Mouse (Mus musculus) gastrocnemius, postnatal 4 days (tissue): Measurements from ENCODE around the gene Chkb. TPM values are rescaled to one million over a fixed set of nuclear protein-coding genes. Genes with fewer than 3 reads are reported as not detected.

Experiments used
- DNase-seq, 2 experiments: peaks; one replicate each; pipeline ENCODE4 v3.0.0; 2021 to 2022; ENCODE audit warnings: low spot score in 2 of 2, mixed read lengths in 2 of 2
- long read RNA-seq, 2 experiments: library from polyadenylated mRNA; stranded (forward); transcript quantifications; one replicate each; pipeline ENCODE4 v2.0.0; 2021
- total RNA-seq, 2 experiments: library from RNA; stranded (reverse); gene quantifications; 2 replicates each; pipeline ENCODE4 v1.2.3; 2021

The Chkb gene
- 10 to 100 TPM; 35.8 to 51.0 TPM for total RNA-seq
- long read RNA-seq, experiment 1, transcript Chkb-208 (10 exons, 1,416 nt) = minor isoform, 5 of 48 reads
- long read RNA-seq, experiment 1, transcript Chkb-201 (11 exons, 1,707 nt) = major isoform, 21 of 48 reads
- long read RNA-seq, experiment 1, partial matches to known transcripts = 2 of 48 reads
- long read RNA-seq, experiment 1, other reads (novel, unspliced or antisense) = 17 of 48 reads
- long read RNA-seq, experiment 2, transcript Chkb-208 (10 exons, 1,416 nt) = minor isoform, 9 of 61 reads
- long read RNA-seq, experiment 2, transcript Chkb-201 (11 exons, 1,707 nt) = major isoform, 26 of 61 reads
- long read RNA-seq, experiment 2, partial matches to known transcripts = 6 of 61 reads
- long read RNA-seq, experiment 2, other reads (novel, unspliced or antisense) = 19 of 61 reads

GRCm38 (mm10) chr15:89429352-89430221 is at the start of gene Chkb, which contains the start of the genes C730034F03Rik and Gm44502:
Chkb (minus strand) TSS chr15:89429908.
C730034F03Rik (plus strand) TSS chr15:89429589.
Gm44502 (minus strand) TSS chr15:89429696.
- DNase-seq = peak; percentile 84 to 93

- no peak for DNase-seq
These were observed 48.9 kb upstream of the Chkb start for GRCm38 (mm10) chr15:89478622-89479021.

GRCm38 (mm10) chr15:89477806-89478205 is 48.1 kb upstream of the Chkb start:
- DNase-seq = no peak

- no peak for DNase-seq
These were observed 47.4 kb upstream of the Chkb start, which contains the start of gene Arsa for GRCm38 (mm10) chr15:89477091-89477491. Arsa (minus strand) TSS chr15:89477425.

- DNase-seq = no peak
These were observed 46.7 kb upstream of the Chkb start for GRCm38 (mm10) chr15:89476475-89476815.

- peak; percentile 82 to 93 for DNase-seq
These were observed 46.1 kb upstream of the Chkb start for GRCm38 (mm10) chr15:89475611-89476474.

- DNase-seq = no peak
These were observed 45.5 kb upstream of the Chkb start for GRCm38 (mm10) chr15:89475293-89475600.

- no peak for DNase-seq
These were observed 45.0 kb upstream of the Chkb start for GRCm38 (mm10) chr15:89474596-89475292.

GRCm38 (mm10) chr15:89473921-89474320 is 44.2 kb upstream of the Chkb start:
- DNase-seq = no peak

GRCm38 (mm10) chr15:89473370-89473769 is 43.7 kb upstream of the Chkb start:
- DNase-seq = no peak

- DNase-seq = no peak
These were observed 41.8 kb upstream of the Chkb start for GRCm38 (mm10) chr15:89471476-89471875.

GRCm38 (mm10) chr15:89468577-89468976 is 38.9 kb upstream of the Chkb start:
- no peak for DNase-seq

- DNase-seq = no peak
These were observed 35.3 kb upstream of the Chkb start for GRCm38 (mm10) chr15:89465052-89465451.

- no peak for DNase-seq
These were observed 33.9 kb upstream of the Chkb start for GRCm38 (mm10) chr15:89463334-89464235.

GRCm38 (mm10) chr15:89462176-89462575 is 32.5 kb upstream of the Chkb start:
- DNase-seq = no peak

- DNase-seq = no peak
These were observed 31.6 kb upstream of the Chkb start for GRCm38 (mm10) chr15:89461321-89461720.

GRCm38 (mm10) chr15:89460298-89460697 is 30.6 kb upstream of the Chkb start:
- DNase-seq = no peak

- no peak for DNase-seq
These were observed 30.1 kb upstream of the Chkb start for GRCm38 (mm10) chr15:89459821-89460220.

- DNase-seq = no peak
These were observed 29.2 kb upstream of the Chkb start for GRCm38 (mm10) chr15:89458942-89459341.

- DNase-seq = no peak
These were observed 25.9 kb upstream of the Chkb start for GRCm38 (mm10) chr15:89455642-89456041.
